Mouse (Mus musculus): ENCODE measurements around the gene Arl16. TPM values are rescaled to one million over a fixed set of nuclear protein-coding genes. Genes with fewer than 3 reads are reported as not detected.
A peak's percentile ranks its signal among the peaks of the same experiment; 100 is the strongest.

Arl16 gene
- polyA plus RNA-seq, 1 experiment from 2014 or later = 48.8 TPM

DNA sequence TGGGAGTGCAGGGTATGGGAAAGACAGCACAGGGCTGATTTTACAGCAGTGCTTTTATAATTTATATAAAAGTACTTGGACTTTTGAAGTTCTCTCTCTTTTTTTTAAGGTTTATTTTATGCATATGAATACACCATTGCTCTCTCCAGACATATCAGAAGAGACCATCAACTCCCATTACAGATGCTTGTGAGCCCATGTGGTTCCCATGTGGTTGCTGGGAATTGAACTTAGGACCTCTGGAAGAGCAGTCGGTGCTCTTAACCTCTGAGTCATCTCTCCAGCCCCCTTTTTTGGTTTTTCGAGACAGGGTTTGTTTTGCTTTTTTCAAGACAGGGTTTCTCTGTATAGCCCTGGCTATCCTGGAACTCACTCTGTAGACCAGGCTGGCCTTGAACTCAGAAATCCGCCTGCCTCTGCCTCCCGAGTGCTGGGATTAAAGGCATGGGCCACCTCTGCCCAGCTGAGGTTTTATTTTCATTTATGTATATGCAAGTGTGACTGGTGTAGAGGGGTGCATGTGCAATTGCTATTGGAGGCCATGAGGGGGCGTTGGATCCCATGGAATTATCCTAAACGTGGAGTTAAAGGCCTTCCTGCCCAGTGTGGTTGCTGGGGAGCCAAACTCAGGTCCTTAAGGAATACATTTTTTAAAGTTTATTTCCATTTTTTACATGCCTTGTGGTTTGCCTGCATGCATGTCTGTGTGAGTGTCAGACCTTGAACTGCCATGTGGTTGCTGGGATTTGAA lies 8.4 kb downstream of the Arl16 start:
- peak overlapping the region; percentile 94 for H3K9ac ChIP-seq (replicated peaks; ENCODE audit: low read length)
- no peak overlapping the region for H3K27ac ChIP-seq (replicated peaks; ENCODE audit: low read depth, low read length)
- H3K36me3 ChIP-seq (ENCODE audit: control insufficient read depth, insufficient read depth, low read length) = peaks cover 36% of the 10 kb centered on the region
- H3K27me3 ChIP-seq (ENCODE audit: control insufficient read depth, insufficient read depth, low read length) = no peaks in the 10 kb centered on the region
- H3K4me2 ChIP-seq (ENCODE audit: low read length) = peak overlapping the region; percentile 96
- peaks cover 17% of the 10 kb centered on the region for H3K4me1 ChIP-seq (ENCODE audit: control insufficient read depth, insufficient read depth, low read length)
- 69% methylated on average over 6 of the region's 6 CpGs for WGBS
- no peaks in the 10 kb centered on the region for H3K9me3 ChIP-seq (ENCODE audit: control insufficient read depth, low read length)
- H3K4me3 ChIP-seq (replicated peaks; ENCODE audit: low read depth, low read length) = peak overlapping the region; percentile 90
- DNase-seq (no peak), ATAC-seq (ENCODE audit: low FRiP score, low TSS enrichment) (no peak)

DNA sequence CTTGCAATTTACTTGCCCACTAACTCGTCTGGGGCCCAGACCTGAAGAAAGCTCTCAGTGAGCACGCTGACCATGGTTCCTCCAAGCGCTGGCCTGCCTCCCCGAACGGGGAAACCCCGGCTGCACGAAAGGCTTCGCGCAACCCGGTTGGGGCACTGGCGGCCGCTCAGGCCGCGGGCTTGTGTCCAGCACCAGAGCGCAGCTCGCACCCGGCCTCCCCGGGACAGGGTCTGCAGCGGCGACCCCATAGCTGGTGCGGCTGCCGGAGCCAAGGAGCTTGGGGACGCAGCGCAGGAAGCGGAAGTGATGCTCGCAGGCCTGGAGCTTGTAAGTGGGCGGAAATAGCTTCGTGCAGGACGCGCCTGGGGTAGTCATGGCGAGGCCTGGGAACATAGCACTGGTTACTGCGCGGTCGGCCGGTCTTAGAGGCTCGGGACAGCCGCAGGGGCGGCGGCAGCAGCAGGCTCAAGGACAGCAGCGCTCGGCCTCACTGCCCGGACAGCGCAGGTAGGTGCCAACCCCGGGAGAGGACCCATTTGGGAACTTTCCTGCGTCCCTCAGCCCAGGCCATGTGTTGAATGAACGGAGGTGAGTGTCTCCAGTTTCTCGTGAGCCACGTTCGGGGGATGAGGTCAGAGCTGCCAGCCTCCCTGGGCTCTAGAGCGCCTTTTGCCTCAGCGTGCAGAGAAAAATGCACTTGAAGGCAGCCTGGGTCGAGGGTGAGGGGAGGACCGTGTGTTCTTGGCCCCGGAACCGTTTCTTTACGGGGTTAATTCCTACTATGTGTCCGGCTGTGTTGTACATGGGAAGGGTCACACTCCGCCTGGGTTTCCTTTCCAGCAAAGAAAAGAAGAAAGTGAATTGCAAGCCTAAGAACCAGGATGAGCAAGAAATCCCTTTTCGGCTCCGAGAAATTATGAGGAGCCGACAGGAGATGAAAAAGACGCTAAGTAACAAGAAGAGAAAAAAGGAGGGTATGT lies 9.3 kb downstream of the Arl16 start, which contains the start of the genes Oxld1 and Ccdc137:
Oxld1 (minus strand) TSS at position 297 of the 980 bp plus-strand sequence.
Ccdc137 (plus strand) TSS at position 344 of the 980 bp plus-strand sequence.
- ATAC-seq (ENCODE audit: low FRiP score, low TSS enrichment) = peak; percentile 80; the same call in 1 of the 2 replicates
- peak within 1 kb of the TSS; percentile 96 for H3K4me2 ChIP-seq (ENCODE audit: low read length)
- WGBS = 4% methylated on average over 62 of the region's 62 CpGs

DNA sequence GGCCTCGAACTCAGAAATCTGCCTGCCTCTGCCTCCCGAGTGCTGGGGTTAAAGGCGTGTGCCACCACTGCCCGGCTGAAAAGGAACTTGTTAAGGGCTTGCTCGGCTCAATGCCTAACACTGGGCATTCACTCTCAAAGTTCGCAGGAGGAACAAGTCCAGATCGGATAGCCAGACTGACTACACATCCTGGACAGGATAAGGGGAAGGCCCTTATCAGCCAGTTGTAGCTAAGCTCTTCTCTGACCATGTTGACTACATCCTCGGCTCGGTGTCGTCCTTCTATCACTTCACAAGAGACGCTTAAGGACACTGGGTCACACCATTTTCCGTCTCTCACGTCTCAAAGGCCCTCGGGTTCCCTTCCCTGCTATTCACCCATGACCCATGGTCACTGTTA lies 10.0 kb downstream of the Arl16 start:
- no peak for ATAC-seq (ENCODE audit: low FRiP score, low TSS enrichment)

More for the DNA sequence above, 9.3 kb downstream of the Arl16 start, which contains the start of the genes Oxld1 and Ccdc137:
- Histone ChIP-seq H3K9me3 (ENCODE audit: control insufficient read depth, low read length) (no peaks in the 10 kb centered on the region), H3K36me3 (ENCODE audit: control insufficient read depth, insufficient read depth, low read length) (peaks cover 27% of the 10 kb centered on the region), H3K27me3 (ENCODE audit: control insufficient read depth, insufficient read depth, low read length) (no peaks in the 10 kb centered on the region), H3K4me3 (replicated peaks; ENCODE audit: low read depth, low read length) (peak within 1 kb of the TSS; percentile 90), H3K9ac (replicated peaks; ENCODE audit: low read length) (peak within 1 kb of the TSS; percentile 94), H3K27ac (replicated peaks; ENCODE audit: low read depth, low read length) (peak within 1 kb of the TSS; percentile 82), H3K4me1 (ENCODE audit: control insufficient read depth, insufficient read depth, low read length) (peaks cover 17% of the 10 kb centered on the region)
- DNase-seq = peak; percentile 93

DNA sequence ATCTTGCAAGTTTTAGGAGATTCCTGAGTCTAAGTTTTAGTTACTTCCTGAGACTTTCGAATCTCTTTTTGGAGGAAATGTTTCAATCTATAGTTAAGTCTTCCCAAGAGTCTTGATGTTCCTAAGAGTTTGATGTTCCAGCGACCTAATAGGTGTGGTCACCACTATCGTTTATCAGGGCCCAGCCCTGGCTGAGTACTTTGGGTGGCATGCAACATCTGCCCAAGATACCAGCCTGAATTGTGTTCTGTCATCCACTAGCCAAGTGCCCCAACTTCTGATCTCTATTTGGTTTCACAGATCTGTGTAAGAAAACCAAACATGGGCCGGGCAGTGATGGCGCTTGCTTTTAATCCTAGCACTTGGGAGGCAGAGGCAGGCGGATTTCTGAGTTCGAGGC lies 12.0 kb downstream of the Arl16 start:
- H3K4me2 ChIP-seq (ENCODE audit: low read length) = no peak overlapping the region
- DNase-seq (no peak), ATAC-seq (ENCODE audit: low FRiP score, low TSS enrichment) (no peak)
- peaks cover 17% of the 10 kb centered on the region for H3K4me1 ChIP-seq (ENCODE audit: control insufficient read depth, insufficient read depth, low read length)
- no peak overlapping the region for H3K27ac ChIP-seq (replicated peaks; ENCODE audit: low read depth, low read length)
- no peaks in the 10 kb centered on the region for H3K27me3 ChIP-seq (ENCODE audit: control insufficient read depth, insufficient read depth, low read length)
- no peaks in the 10 kb centered on the region for H3K9me3 ChIP-seq (ENCODE audit: control insufficient read depth, low read length)
- no peak overlapping the region for H3K4me3 ChIP-seq (replicated peaks; ENCODE audit: low read depth, low read length)
- H3K36me3 ChIP-seq (ENCODE audit: control insufficient read depth, insufficient read depth, low read length) = peaks cover 3% of the 10 kb centered on the region; the same call in 1 of the 2 replicates
- 94% methylated on average over 7 of the region's 7 CpGs for WGBS
- H3K9ac ChIP-seq (replicated peaks; ENCODE audit: low read length) = no peak overlapping the region

More for the DNA sequence above, 10.0 kb downstream of the Arl16 start:
- H3K9me3 ChIP-seq (ENCODE audit: control insufficient read depth, low read length) = no peaks in the 10 kb centered on the region
- no peak for DNase-seq
- peak overlapping the region; percentile 90 for H3K4me3 ChIP-seq (replicated peaks; ENCODE audit: low read depth, low read length)
- no peaks in the 10 kb centered on the region for H3K27me3 ChIP-seq (ENCODE audit: control insufficient read depth, insufficient read depth, low read length)
- H3K27ac ChIP-seq (replicated peaks; ENCODE audit: low read depth, low read length) = peak overlapping the region; percentile 82
- 36% methylated on average over 14 of the region's 14 CpGs for WGBS
- peak overlapping the region; percentile 94 for H3K9ac ChIP-seq (replicated peaks; ENCODE audit: low read length)
- H3K36me3 ChIP-seq (ENCODE audit: control insufficient read depth, insufficient read depth, low read length) = peaks cover 21% of the 10 kb centered on the region
- H3K4me2 ChIP-seq (ENCODE audit: low read length) = peak overlapping the region; percentile 96
- H3K4me1 ChIP-seq (ENCODE audit: control insufficient read depth, insufficient read depth, low read length) = peaks cover 17% of the 10 kb centered on the region

DNA sequence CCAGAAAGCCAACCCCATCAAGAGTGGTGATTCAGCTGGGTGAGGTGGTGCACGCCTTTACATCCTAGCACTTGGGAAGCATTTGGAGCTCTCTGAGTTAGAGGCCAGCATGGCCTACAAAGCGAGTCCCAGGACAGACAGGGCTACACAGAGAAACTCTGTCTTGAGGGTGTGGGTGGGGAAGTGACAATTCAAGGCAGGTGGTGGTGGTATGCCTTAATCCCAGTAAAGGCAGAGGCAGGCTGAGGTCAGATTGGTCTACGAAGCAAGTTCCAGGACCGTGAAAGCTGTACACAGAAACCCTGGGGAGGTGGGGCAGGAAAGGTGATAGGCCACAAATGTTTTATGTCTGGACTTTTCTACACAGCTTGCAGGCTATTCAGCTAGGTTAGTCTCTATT lies 12.4 kb downstream of the Arl16 start:
- DNase-seq (no peak), ATAC-seq (ENCODE audit: low FRiP score, low TSS enrichment) (no peak)
- Histone ChIP-seq H3K27me3 (ENCODE audit: control insufficient read depth, insufficient read depth, low read length) (no peaks in the 10 kb centered on the region), H3K4me1 (ENCODE audit: control insufficient read depth, insufficient read depth, low read length) (peaks cover 17% of the 10 kb centered on the region), H3K4me2 (ENCODE audit: low read length) (no peak overlapping the region), H3K9ac (replicated peaks; ENCODE audit: low read length) (no peak overlapping the region), H3K27ac (replicated peaks; ENCODE audit: low read depth, low read length) (no peak overlapping the region), H3K4me3 (replicated peaks; ENCODE audit: low read depth, low read length) (no peak overlapping the region), H3K36me3 (ENCODE audit: control insufficient read depth, insufficient read depth, low read length) (peaks cover under 1% of the 10 kb centered on the region; the same call in 1 of the 2 replicates), H3K9me3 (ENCODE audit: control insufficient read depth, low read length) (no peaks in the 10 kb centered on the region)
- 95% methylated on average over 4 of the region's 4 CpGs for WGBS

DNA sequence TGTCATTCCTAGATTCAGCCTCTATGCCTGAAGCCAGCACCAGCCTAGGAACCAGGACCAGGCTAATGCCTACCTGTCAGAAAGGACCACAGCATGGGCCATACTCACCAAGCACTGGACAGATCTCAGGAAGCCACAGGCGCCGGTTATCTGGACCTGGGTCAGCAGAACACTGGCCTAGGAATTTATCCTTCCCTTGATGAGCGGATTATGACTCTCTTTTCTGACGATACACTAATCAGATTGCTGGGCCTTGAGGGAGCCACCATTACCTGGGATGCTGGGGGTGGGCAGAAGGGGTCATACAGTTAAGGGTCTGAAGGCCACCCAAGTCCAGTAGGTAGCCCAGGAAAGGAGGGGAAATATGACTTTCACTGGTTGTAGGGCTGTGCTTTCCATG lies 14.1 kb downstream of the Arl16 start, which contains the start of gene Pde6g:
Pde6g (minus strand) TSS at position 195 of the 400 bp plus-strand sequence.
- Histone ChIP-seq H3K27me3 (ENCODE audit: control insufficient read depth, insufficient read depth, low read length) (no peaks in the 10 kb centered on the region), H3K27ac (replicated peaks; ENCODE audit: low read depth, low read length) (no peak within 1 kb of the TSS), H3K4me2 (ENCODE audit: low read length) (no peak within 1 kb of the TSS), H3K4me3 (replicated peaks; ENCODE audit: low read depth, low read length) (no peak within 1 kb of the TSS), H3K36me3 (ENCODE audit: control insufficient read depth, insufficient read depth, low read length) (no peaks in the 10 kb centered on the region), H3K9me3 (ENCODE audit: control insufficient read depth, low read length) (no peaks in the 10 kb centered on the region), H3K9ac (replicated peaks; ENCODE audit: low read length) (no peak within 1 kb of the TSS; the same call in 1 of the 2 replicates), H3K4me1 (ENCODE audit: control insufficient read depth, insufficient read depth, low read length) (peaks cover 8% of the 10 kb centered on the region)
- WGBS = 88% methylated on average over 4 of the region's 4 CpGs
- ATAC-seq (ENCODE audit: low FRiP score, low TSS enrichment) (no peak), DNase-seq (no peak)

DNA sequence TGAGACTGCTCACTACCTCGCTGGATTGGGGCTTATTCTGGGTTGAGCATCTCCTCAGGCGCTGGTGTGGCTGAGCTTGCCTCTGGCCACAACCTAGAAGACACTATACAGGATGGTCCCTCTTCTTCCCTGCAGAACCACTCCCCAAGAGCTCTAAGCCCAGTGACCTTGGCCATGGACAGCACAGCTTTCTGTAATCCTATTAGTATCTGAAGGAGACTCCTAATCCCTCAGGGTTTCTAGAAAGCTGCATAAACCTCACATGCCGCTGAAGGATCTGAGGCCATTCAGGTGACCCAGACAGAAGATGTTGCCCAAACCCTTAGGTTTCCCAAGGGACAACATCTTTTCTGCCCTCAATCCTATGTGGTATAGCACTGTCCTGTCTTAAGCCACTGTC lies 15.2 kb downstream of the Arl16 start:
- no peaks in the 10 kb centered on the region for H3K27me3 ChIP-seq (ENCODE audit: control insufficient read depth, insufficient read depth, low read length)
- DNase-seq (no peak), ATAC-seq (ENCODE audit: low FRiP score, low TSS enrichment) (no peak)
- H3K36me3 ChIP-seq (ENCODE audit: control insufficient read depth, insufficient read depth, low read length) = no peaks in the 10 kb centered on the region
- H3K4me2 ChIP-seq (ENCODE audit: low read length) = no peak overlapping the region
- peaks cover 6% of the 10 kb centered on the region; the same call in 1 of the 2 replicates for H3K4me1 ChIP-seq (ENCODE audit: control insufficient read depth, insufficient read depth, low read length)
- H3K9me3 ChIP-seq (ENCODE audit: control insufficient read depth, low read length) = no peaks in the 10 kb centered on the region
- H3K27ac ChIP-seq (replicated peaks; ENCODE audit: low read depth, low read length) = no peak overlapping the region
- WGBS = 56% methylated on average over 3 of the region's 3 CpGs
- H3K4me3 ChIP-seq (replicated peaks; ENCODE audit: low read depth, low read length) = no peak overlapping the region
- H3K9ac ChIP-seq (replicated peaks; ENCODE audit: low read length) = no peak overlapping the region; the same call in 1 of the 2 replicates

DNA sequence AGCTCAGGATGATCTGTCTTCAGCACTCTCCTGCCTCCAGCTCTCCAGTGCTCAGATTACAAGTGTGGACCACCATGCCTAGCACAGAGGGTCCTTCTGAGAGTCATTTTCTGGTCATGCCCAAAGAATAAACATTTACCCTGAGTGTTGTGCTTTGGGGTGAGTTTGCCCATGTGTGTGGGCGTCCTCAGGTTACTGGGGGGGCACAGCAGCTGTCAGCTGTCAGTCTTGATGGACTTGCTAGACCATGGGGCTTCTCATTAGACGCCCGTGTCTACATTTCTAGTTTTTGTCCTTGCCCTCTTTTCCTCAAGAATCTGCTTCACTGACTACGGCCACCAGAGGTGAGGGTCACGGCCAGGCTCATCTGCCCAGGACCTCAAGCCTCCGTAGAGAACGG lies 20.2 kb downstream of the Arl16 start:
- H3K4me2 ChIP-seq (ENCODE audit: low read length) = no peak overlapping the region
- DNase-seq = no peak
- no peaks in the 10 kb centered on the region for H3K36me3 ChIP-seq (ENCODE audit: control insufficient read depth, insufficient read depth, low read length)
- WGBS = 85% methylated on average over 7 of the region's 7 CpGs
- no peak overlapping the region for H3K27ac ChIP-seq (replicated peaks; ENCODE audit: low read depth, low read length)
- no peak overlapping the region for H3K9ac ChIP-seq (replicated peaks; ENCODE audit: low read length)
- ATAC-seq (ENCODE audit: low FRiP score, low TSS enrichment) = no peak
- H3K4me1 ChIP-seq (ENCODE audit: control insufficient read depth, insufficient read depth, low read length) = no peaks in the 10 kb centered on the region
- no peak overlapping the region for H3K4me3 ChIP-seq (replicated peaks; ENCODE audit: low read depth, low read length)
- H3K27me3 ChIP-seq (ENCODE audit: control insufficient read depth, insufficient read depth, low read length) = no peaks in the 10 kb centered on the region
- H3K9me3 ChIP-seq (ENCODE audit: control insufficient read depth, low read length) = no peaks in the 10 kb centered on the region

Measured in midbrain, embryonic 14.5 days (tissue).